In genomic region chr12:73012824-73013223, GRCm38 (mm10) we compare ENCODE assay signal across 21 mouse cellular contexts. TPM values are rescaled to one million over a fixed set of nuclear protein-coding genes. Genes with fewer than 3 reads are reported as not detected.
DNase-seq lines count a peak whose midpoint lies in the region; ATAC-seq and TF ChIP-seq lines count a peak whose summit lies in the region.
"Had no signal": no experiment of that assay in that cellular context is flagged by ENCODE, and none has a peak within 500 bp of the region (broad histone marks: within the 10 kb centered on the region; RNA-seq: fewer than 3 reads in every experiment).

No protein-coding gene starts in this region.

- no peak overlapping the region for H3K9ac ChIP-seq in intestine, embryonic 14.5 days (ENCODE audit: low read length)
- H3K9ac ChIP-seq in intestine, embryonic 16.5 days (ENCODE audit: low read depth, low read length), result no peak overlapping the region
- H3K9ac ChIP-seq in lung, embryonic 14.5 days, result no peak overlapping the region
- H3K9ac ChIP-seq: hindbrain, embryonic 12.5 days; limb, embryonic 12.5 days; liver, embryonic 13.5 days; lung, embryonic 15.5 days; neural tube, embryonic 15.5 days had no signal

- H3K36me3 ChIP-seq in intestine, embryonic 14.5 days (ENCODE audit: control insufficient read depth, insufficient read depth, low read length), result no peaks in the 10 kb centered on the region
- H3K36me3 ChIP-seq in intestine, embryonic 16.5 days (ENCODE audit: control insufficient read depth, insufficient read depth, low read length), result no peaks in the 10 kb centered on the region
- no peaks in the 10 kb centered on the region for H3K36me3 ChIP-seq in lung, embryonic 14.5 days (ENCODE audit: insufficient read depth)
- H3K36me3 ChIP-seq: hindbrain, embryonic 12.5 days; limb, embryonic 12.5 days; liver, embryonic 13.5 days; lung, embryonic 15.5 days; neural tube, embryonic 15.5 days had no signal

- no peaks in the 10 kb centered on the region for H3K9me3 ChIP-seq in intestine, embryonic 14.5 days (ENCODE audit: control insufficient read depth, low read length)
- no peaks in the 10 kb centered on the region for H3K9me3 ChIP-seq in intestine, embryonic 16.5 days (ENCODE audit: control insufficient read depth, low read length)
- no peaks in the 10 kb centered on the region for H3K9me3 ChIP-seq in lung, embryonic 14.5 days (ENCODE audit: low read depth, low read length)
- H3K9me3 ChIP-seq: hindbrain, embryonic 12.5 days; limb, embryonic 12.5 days; liver, embryonic 13.5 days; lung, embryonic 15.5 days; neural tube, embryonic 15.5 days had no signal

- H3K4me2 ChIP-seq in intestine, embryonic 14.5 days (ENCODE audit: low read length), result 0 out of 2 replicates have a peak overlapping the region, but pooled peaks have one; percentile 8
- H3K4me2 ChIP-seq in intestine, embryonic 16.5 days (ENCODE audit: low read depth, low read length), result no peak overlapping the region
- no peak overlapping the region; the same call in 1 of the 2 replicates for H3K4me2 ChIP-seq in lung, embryonic 14.5 days
- H3K4me2 ChIP-seq: hindbrain, embryonic 12.5 days; limb, embryonic 12.5 days; liver, embryonic 13.5 days; lung, embryonic 15.5 days; neural tube, embryonic 15.5 days had no signal

- DNase-seq in gastrocnemius, adult 2 months, result no peak
- DNase-seq in gastrocnemius, adult 18-20 months (ENCODE audit: low spot score), result no peak
- no peak for DNase-seq in intestine, embryonic 14.5 days (ENCODE audit: low spot score)
- no peak for DNase-seq in lung, embryonic 14.5 days
- no peak for DNase-seq in lung, postnatal 10 days
- DNase-seq: adrenal gland, postnatal 14 days; cerebellum, postnatal 10 days; liver, embryonic 13.5 days; spleen, adult 18-20 months; thymus, postnatal 25 days had no signal

- H3K27me3 ChIP-seq in intestine, embryonic 14.5 days (replicated peaks; ENCODE audit: control insufficient read depth, insufficient read depth, low read length), result no peaks in the 10 kb centered on the region
- H3K27me3 ChIP-seq in intestine, embryonic 16.5 days (replicated peaks; ENCODE audit: control insufficient read depth, insufficient read depth, low read length), result no peaks in the 10 kb centered on the region
- no peaks in the 10 kb centered on the region for H3K27me3 ChIP-seq in lung, embryonic 14.5 days (ENCODE audit: insufficient read depth, low read length)
- H3K27me3 ChIP-seq: hindbrain, embryonic 12.5 days; liver, embryonic 13.5 days; lung, embryonic 15.5 days; neural tube, embryonic 15.5 days had no signal

- no peak for ATAC-seq in intestine, embryonic 14.5 days (replicated peaks; ENCODE audit: low FRiP score, low TSS enrichment, low read depth)
- ATAC-seq in intestine, embryonic 16.5 days, result no peak
- ATAC-seq in lung, embryonic 14.5 days (ENCODE audit: insufficient read depth), result no peak
- ATAC-seq in megakaryocyte-erythroid progenitor cell, adult 5-6 weeks (replicated peaks; ENCODE audit: low FRiP score, low TSS enrichment, poor library complexity, severe bottlenecking), result no peak
- ATAC-seq: activated CD4-positive, CD25-positive, alpha-beta regulatory T cell, adult 4 months; CD4-positive, CD25-positive, alpha-beta regulatory T cell, adult 4 months; midbrain, embryonic 16.5 days had no signal

- no peaks in the 10 kb centered on the region for H3K4me1 ChIP-seq in intestine, embryonic 14.5 days (replicated peaks; ENCODE audit: control insufficient read depth, insufficient read depth, low read length)
- H3K4me1 ChIP-seq in intestine, embryonic 16.5 days (ENCODE audit: control insufficient read depth, insufficient read depth, low read length), result no peaks in the 10 kb centered on the region
- no peaks in the 10 kb centered on the region for H3K4me1 ChIP-seq in lung, embryonic 14.5 days (ENCODE audit: insufficient read depth)
- H3K4me1 ChIP-seq: hindbrain, embryonic 12.5 days; liver, embryonic 13.5 days; lung, embryonic 15.5 days; neural tube, embryonic 15.5 days had no signal

- no peak for TF ChIP-seq CTCF in gastrocnemius, adult 2 months (IDR thresholded peaks at IDR 0.05)
- TF ChIP-seq CTCF in lung, embryonic 14.5 days (IDR thresholded peaks at IDR 0.05; ENCODE audit: low read depth), result no peak

- intact Hi-C loops in gastrocnemius, adult 2 months (cut with DNase I), result no loop called here

- 59% methylated on average over 5 of the region's 5 CpGs for WGBS in intestine, embryonic 14.5 days
- 57% methylated on average over 5 of the region's 5 CpGs for WGBS in intestine, embryonic 16.5 days
- 42% methylated on average over 5 of the region's 5 CpGs for WGBS in lung, embryonic 14.5 days

- no peak overlapping the region for H3K4me3 ChIP-seq in gastrocnemius, adult 2 months
- H3K4me3 ChIP-seq in intestine, embryonic 14.5 days (ENCODE audit: low read depth, low read length), result no peak overlapping the region
- no peak overlapping the region for H3K4me3 ChIP-seq in intestine, embryonic 16.5 days (ENCODE audit: low read length)
- no peak overlapping the region for H3K4me3 ChIP-seq in lung, embryonic 14.5 days (ENCODE audit: low read depth, low read length)
- H3K4me3 ChIP-seq: hindbrain, embryonic 12.5 days; limb, embryonic 12.5 days; liver, embryonic 13.5 days; lung, embryonic 15.5 days; neural tube, embryonic 15.5 days had no signal

- H3K27ac ChIP-seq in gastrocnemius, adult 2 months, result peak overlapping the region; percentile 68
- H3K27ac ChIP-seq in intestine, embryonic 14.5 days (ENCODE audit: low read depth), result no peak overlapping the region
- H3K27ac ChIP-seq in intestine, embryonic 16.5 days (ENCODE audit: low read length), result no peak overlapping the region
- H3K27ac ChIP-seq in lung, embryonic 14.5 days (ENCODE audit: low read depth), result peak overlapping the region; percentile 3; the same call in 1 of the 2 replicates
- H3K27ac ChIP-seq: hindbrain, embryonic 12.5 days; limb, embryonic 12.5 days; liver, embryonic 13.5 days; lung, embryonic 15.5 days; neural tube, embryonic 15.5 days had no signal

RNA-seq across cellular contexts. Expression of gene Six1, which starts 40.9 kb away (rescaled TPM):
- total RNA-seq in gastrocnemius, adult 2 months (2021), result 10 to 100 TPM; 59.8 to 68.4 TPM
- total RNA-seq in gastrocnemius, adult 18-20 months (2021), result 10 to 100 TPM; 68.5 to 72.6 TPM
- polyA plus RNA-seq in intestine, embryonic 14.5 days (2014; fragmentation: Nextera tagmentation; extraction: Ambion mirVana), result not detected in 2 replicates
- polyA plus RNA-seq in intestine, embryonic 16.5 days (2015; fragmentation: Nextera tagmentation; extraction: Ambion mirVana), result not detected in 2 replicates
- 0.45 and 0.53 TPM in 2 replicates for polyA plus RNA-seq in lung, embryonic 14.5 days (2014; fragmentation: Nextera tagmentation; extraction: Ambion mirVana)
- total RNA-seq in megakaryocyte-erythroid progenitor cell, adult 5-6 weeks (2014; fragmentation: Nextera tagmentation), result not detected in 2 replicates
- not detected in 2 replicates for total RNA-seq in megakaryocyte-erythroid progenitor cell, adult 5-6 weeks (2017)
- total RNA-seq: granulocyte monocyte progenitor cell, adult 5-6 weeks; layer of hippocampus, postnatal 25 days had no signal
- polyA plus RNA-seq: activated CD4-positive, CD25-positive, alpha-beta regulatory T cell, adult 4 months; CD4-positive, CD25-positive, alpha-beta regulatory T cell, adult 4 months had no signal

Comparison
In these comparisons a context has a peak if more than half of its experiments do, and no peak if none do; other contexts are left out.
1. H3K27ac ChIP-seq: peak in gastrocnemius, adult 2 months (single experiment) and lung, embryonic 14.5 days (single experiment); none in intestine, embryonic 14.5 days (single experiment) and intestine, embryonic 16.5 days (single experiment).
2. RNA of gene Six1, which starts 40.9 kb away (total RNA-seq): 68.5 to 72.6 TPM in gastrocnemius, adult 18-20 months and 59.8 to 68.4 TPM in gastrocnemius, adult 2 months; not detected in megakaryocyte-erythroid progenitor cell, adult 5-6 weeks; every median in the first group is over 10 times any median in the second.